Mouse (Mus musculus) yolk sac, embryonic 10.5 days (tissue): ENCODE measurements around the gene Vmn1r21.
"Not testable (repeated sequence)": the region's sequence is repeated elsewhere in the genome, so short reads cannot be mapped to it uniquely, and the experiment has no call there.

Experiments
- DNase-seq: peaks from one replicate; pipeline ENCODE4 v3.0.0-alpha.2; 2017; ENCODE audit warnings: low spot score

Vmn1r21 gene

GRCm38 (mm10) chr6:57850286-57850685, at the start of gene Vmn1r21:
Gene Vmn1r21, minus strand, starts transcription at chr6:57850343.
- DNase-seq, result no peak

- DNase-seq, result no peak
Measured at GRCm38 (mm10) chr6:57859043-57860042, 9.2 kb upstream of the Vmn1r21 start.

GRCm38 (mm10) chr6:57851177-57851576, 1.0 kb upstream of the Vmn1r21 start:
- DNase-seq, result not testable (repeated sequence)

- no peak for DNase-seq
Measured at GRCm38 (mm10) chr6:57839693-57840408, 10.3 kb downstream of the Vmn1r21 start.

GRCm38 (mm10) chr6:57825259-57825715, 24.9 kb downstream of the Vmn1r21 start:
- DNase-seq, result no peak

GRCm38 (mm10) chr6:57824422-57825258, 25.5 kb downstream of the Vmn1r21 start, which contains the start of gene Vopp1:
Gene Vopp1, minus strand, starts transcription at chr6:57825159.
- peak; percentile 55 for DNase-seq

GRCm38 (mm10) chr6:57823461-57823860, 26.7 kb downstream of the Vmn1r21 start:
- no peak for DNase-seq

- no peak for DNase-seq
Measured at GRCm38 (mm10) chr6:57822648-57823410, 27.3 kb downstream of the Vmn1r21 start.

- DNase-seq, result no peak
Measured at GRCm38 (mm10) chr6:57814436-57814940, 35.7 kb downstream of the Vmn1r21 start.

GRCm38 (mm10) chr6:57811748-57812730, 38.1 kb downstream of the Vmn1r21 start:
- no peak for DNase-seq

- DNase-seq, result no peak
Measured at GRCm38 (mm10) chr6:57805218-57806069, 44.7 kb downstream of the Vmn1r21 start.

GRCm38 (mm10) chr6:57803130-57803529, 47.0 kb downstream of the Vmn1r21 start:
- no peak for DNase-seq

GRCm38 (mm10) chr6:57798986-57799385, 51.2 kb downstream of the Vmn1r21 start:
- DNase-seq, result no peak

- no peak for DNase-seq
Measured at GRCm38 (mm10) chr6:57796853-57797423, 53.2 kb downstream of the Vmn1r21 start.

GRCm38 (mm10) chr6:57795835-57796234, 54.3 kb downstream of the Vmn1r21 start:
- DNase-seq, result no peak
